ENCODE assay signal across 23 mouse cellular contexts in genomic region chr1:51882752-51883151, GRCm38 (mm10). TPM values are rescaled to one million over a fixed set of nuclear protein-coding genes. Genes with fewer than 3 reads are reported as not detected.
"Had no signal": no experiment of that assay in that cellular context is flagged by ENCODE, and none has a peak within 500 bp of the region (broad histone marks: within the 10 kb centered on the region; RNA-seq: fewer than 3 reads in every experiment).

No protein-coding gene starts in this region.

- H3K36me3 ChIP-seq: stomach, embryonic 15.5 days had no signal

- H3K4me1 ChIP-seq: megakaryocyte, embryonic 14.5 days had no signal

- H3K27me3 ChIP-seq: limb, embryonic 13.5 days; midbrain, embryonic 13.5 days; neural tube, embryonic 13.5 days; stomach, embryonic 15.5 days had no signal

- H3K27ac ChIP-seq: kidney, postnatal 0 days; layer of hippocampus, adult 2 months; limb, embryonic 10.5 days; limb, embryonic 13.5 days; liver, embryonic 14.5 days; midbrain, embryonic 10.5 days; midbrain, embryonic 13.5 days; neural tube, embryonic 13.5 days; stomach, embryonic 15.5 days had no signal

- H3K4me3 ChIP-seq: layer of hippocampus, adult 2 months; limb, embryonic 10.5 days; limb, embryonic 13.5 days; megakaryocyte, embryonic 14.5 days; midbrain, embryonic 10.5 days; midbrain, embryonic 13.5 days; myocyte; neural tube, embryonic 13.5 days; stomach, embryonic 15.5 days had no signal

- ATAC-seq: intestine, postnatal 0 days; liver, postnatal 0 days; midbrain, embryonic 13.5 days; midbrain, embryonic 16.5 days had no signal

- DNase-seq: kidney, adult 2 months; kidney, postnatal 25 days; layer of hippocampus, adult 9-11 months; liver, postnatal 0 days; retina, postnatal 1 day; right cerebral cortex, postnatal 25 days; spleen, adult 18-20 months; thymus, postnatal 25 days had no signal

- H3K9me3 ChIP-seq: limb, embryonic 10.5 days; limb, embryonic 13.5 days; megakaryocyte, embryonic 14.5 days; midbrain, embryonic 10.5 days; midbrain, embryonic 13.5 days; neural tube, embryonic 13.5 days; stomach, embryonic 15.5 days had no signal

- H3K9ac ChIP-seq: limb, embryonic 13.5 days; liver, embryonic 14.5 days; liver, postnatal 0 days; midbrain, embryonic 13.5 days; neural tube, embryonic 13.5 days; stomach, embryonic 15.5 days had no signal

- H3K4me2 ChIP-seq: limb, embryonic 13.5 days; liver, embryonic 11.5 days; midbrain, embryonic 13.5 days; neural tube, embryonic 13.5 days; stomach, embryonic 15.5 days had no signal

RNA-seq across cellular contexts. Expression of gene Myo1b, which starts 33.1 kb away (rescaled TPM):
- total RNA-seq: neutrophil, adult 5-6 weeks had no signal
